8 mouse cellular contexts compared by ENCODE assay signal in genomic region chrX:7722691-7723090, GRCm38 (mm10). TPM values are rescaled to one million over a fixed set of nuclear protein-coding genes. Genes with fewer than 3 reads are reported as not detected.
A peak's percentile ranks its signal among the peaks of the same experiment; 100 is the strongest.
DNase-seq lines count a peak whose midpoint lies in the region; ATAC-seq and TF ChIP-seq lines count a peak whose summit lies in the region.

No protein-coding gene starts in this region.

- TF ChIP-seq CTCF in cerebellum, adult 2 months (IDR thresholded peaks at IDR 0.05; ENCODE audit: borderline replicate concordance, insufficient read depth, low read depth, low read length), result no peak
- no peak for TF ChIP-seq CTCF in testis, adult 2 months (IDR thresholded peaks at IDR 0.05; ENCODE audit: control insufficient read depth, insufficient read depth, insufficient replicate concordance, low read depth, low read length)

- no peak for ATAC-seq in limb, embryonic 13.5 days (ENCODE audit: low FRiP score, low read depth)
- no peak for ATAC-seq in stomach, embryonic 16.5 days (ENCODE audit: insufficient read depth, low FRiP score)

- no peak for DNase-seq in cerebellum, adult 2 months
- no peak for DNase-seq in cerebellum, adult 11 months
- DNase-seq in testis, postnatal 10 days (ENCODE audit: low spot score), result no peak
- DNase-seq in thymus, adult 18-20 months, result no peak
- DNase-seq in spleen, postnatal 4 days (ENCODE audit: low spot score in 2 of 2), result no peak

- peak overlapping the region; percentile 71 for H3K4me2 ChIP-seq in limb, embryonic 13.5 days (replicated peaks)
- peak overlapping the region; percentile 65 for H3K4me2 ChIP-seq in stomach, embryonic 16.5 days (ENCODE audit: low read depth, low read length)

- no peak overlapping the region for H3K27ac ChIP-seq in cerebellum, adult 2 months (ENCODE audit: insufficient read depth, low read length)
- no peak overlapping the region for H3K27ac ChIP-seq in testis, adult 2 months (ENCODE audit: control insufficient read depth, insufficient read depth, low read depth, low read length)
- H3K27ac ChIP-seq in limb, embryonic 13.5 days, result no peak overlapping the region
- no peak overlapping the region for H3K27ac ChIP-seq in stomach, embryonic 16.5 days (ENCODE audit: low read length)

- H3K4me3 ChIP-seq in cerebellum, adult 2 months (replicated peaks; ENCODE audit: insufficient read depth, low read depth, low read length), result peak overlapping the region; percentile 100
- peak overlapping the region; percentile 95; the same call in 1 of the 2 replicates for H3K4me3 ChIP-seq in testis, adult 2 months (ENCODE audit: control insufficient read depth, low read depth, low read length)
- peak overlapping the region; percentile 58 for H3K4me3 ChIP-seq in limb, embryonic 13.5 days
- H3K4me3 ChIP-seq in stomach, embryonic 16.5 days (replicated peaks; ENCODE audit: low read length), result peak overlapping the region; percentile 66

- peak overlapping the region; percentile 68 for H3K9ac ChIP-seq in limb, embryonic 13.5 days
- H3K9ac ChIP-seq in stomach, embryonic 16.5 days (ENCODE audit: low read length), result peak overlapping the region; percentile 77

- no peaks in the 10 kb centered on the region for H3K27me3 ChIP-seq in cerebellum, adult 2 months (ENCODE audit: control insufficient read depth, insufficient read depth, low read length)
- H3K27me3 ChIP-seq in testis, adult 2 months (ENCODE audit: control insufficient read depth, insufficient read depth, low read length), result no peaks in the 10 kb centered on the region
- no peaks in the 10 kb centered on the region for H3K27me3 ChIP-seq in limb, embryonic 13.5 days
- H3K27me3 ChIP-seq in stomach, embryonic 16.5 days (ENCODE audit: control insufficient read depth, insufficient read depth, low read length), result no peaks in the 10 kb centered on the region

- WGBS in cerebellum, adult 2 months, result 24% methylated on average over 4 of the region's 4 CpGs
- 24% methylated on average over 4 of the region's 4 CpGs for WGBS in limb, embryonic 13.5 days
- WGBS in stomach, embryonic 16.5 days, result 9% methylated on average over 4 of the region's 4 CpGs

- H3K4me1 ChIP-seq in cerebellum, adult 2 months (ENCODE audit: control insufficient read depth, insufficient read depth, low read length), result no peaks in the 10 kb centered on the region
- no peaks in the 10 kb centered on the region; the same call in 1 of the 2 replicates for H3K4me1 ChIP-seq in testis, adult 2 months (ENCODE audit: control insufficient read depth, insufficient read depth, low read length)
- no peaks in the 10 kb centered on the region for H3K4me1 ChIP-seq in limb, embryonic 13.5 days
- H3K4me1 ChIP-seq in stomach, embryonic 16.5 days (ENCODE audit: control insufficient read depth, insufficient read depth, low read length), result peaks cover 4% of the 10 kb centered on the region; the same call in 1 of the 2 replicates

- TF ChIP-seq POLR2A in cerebellum, adult 2 months (IDR thresholded peaks at IDR 0.05; ENCODE audit: borderline replicate concordance, insufficient read depth, low read length), result no peak
- TF ChIP-seq POLR2A in testis, adult 2 months (IDR thresholded peaks at IDR 0.05; ENCODE audit: control insufficient read depth, low read depth, low read length), result no peak

- no peaks in the 10 kb centered on the region for H3K36me3 ChIP-seq in testis, adult 2 months (ENCODE audit: control insufficient read depth, insufficient read depth, low read length)
- peaks cover 26% of the 10 kb centered on the region for H3K36me3 ChIP-seq in limb, embryonic 13.5 days
- no peaks in the 10 kb centered on the region; the same call in none of the 2 replicates for H3K36me3 ChIP-seq in stomach, embryonic 16.5 days (ENCODE audit: control insufficient read depth, insufficient read depth, low read length)

- no peaks in the 10 kb centered on the region for H3K9me3 ChIP-seq in limb, embryonic 13.5 days
- no peaks in the 10 kb centered on the region for H3K9me3 ChIP-seq in stomach, embryonic 16.5 days (replicated peaks; ENCODE audit: control insufficient read depth, low read length)

RNA-seq across cellular contexts. Expression of gene Gm45208, which starts 0.6 kb away (rescaled TPM):
- 0.54 TPM in 1 of 2 replicates, not detected in the other for polyA plus RNA-seq in cerebellum, adult 2 months (2012; rRNA removed)
- 0.32 and 0.40 TPM in 2 replicates for polyA plus RNA-seq in testis, adult 2 months (2012; rRNA removed)
- 0.48 and 0.78 TPM in 2 replicates for polyA plus RNA-seq in limb, embryonic 13.5 days (2015; fragmentation: Nextera tagmentation; extraction: Ambion mirVana)
- not detected in 2 replicates for polyA plus RNA-seq in stomach, embryonic 16.5 days (2015; fragmentation: Nextera tagmentation; extraction: Ambion mirVana)

RNA-seq across cellular contexts. Expression of gene Praf2, which starts 5.5 kb away (rescaled TPM):
- polyA plus RNA-seq in cerebellum, adult 2 months (2012; rRNA removed), result 166 and 179 TPM in 2 replicates
- polyA plus RNA-seq in testis, adult 2 months (2012; rRNA removed), result 1.5 and 2.8 TPM in 2 replicates
- 84.1 and 85.0 TPM in 2 replicates for polyA plus RNA-seq in limb, embryonic 13.5 days (2015; fragmentation: Nextera tagmentation; extraction: Ambion mirVana)
- polyA plus RNA-seq in stomach, embryonic 16.5 days (2015; fragmentation: Nextera tagmentation; extraction: Ambion mirVana), result 59.4 and 63.1 TPM in 2 replicates

RNA-seq across cellular contexts. Expression of gene Wdr45, which starts 8.6 kb away (rescaled TPM):
- polyA plus RNA-seq in cerebellum, adult 2 months (2012; rRNA removed), result 81.8 and 82.7 TPM in 2 replicates
- 8.0 and 9.4 TPM in 2 replicates for polyA plus RNA-seq in testis, adult 2 months (2012; rRNA removed)
- polyA plus RNA-seq in limb, embryonic 13.5 days (2015; fragmentation: Nextera tagmentation; extraction: Ambion mirVana), result 32.0 and 36.1 TPM in 2 replicates
- polyA plus RNA-seq in stomach, embryonic 16.5 days (2015; fragmentation: Nextera tagmentation; extraction: Ambion mirVana), result 36.5 and 36.7 TPM in 2 replicates

RNA-seq across cellular contexts. Expression of gene Gpkow, which starts 25.8 kb away (rescaled TPM):
- 30.5 and 33.1 TPM in 2 replicates for polyA plus RNA-seq in cerebellum, adult 2 months (2012; rRNA removed)
- polyA plus RNA-seq in testis, adult 2 months (2012; rRNA removed), result 3.8 and 4.0 TPM in 2 replicates
- 40.8 and 42.6 TPM in 2 replicates for polyA plus RNA-seq in limb, embryonic 13.5 days (2015; fragmentation: Nextera tagmentation; extraction: Ambion mirVana)
- polyA plus RNA-seq in stomach, embryonic 16.5 days (2015; fragmentation: Nextera tagmentation; extraction: Ambion mirVana), result 37.9 and 38.4 TPM in 2 replicates

RNA-seq across cellular contexts. Expression of gene Ccdc120, which starts 28.0 kb away (rescaled TPM):
- polyA plus RNA-seq in cerebellum, adult 2 months (2012; rRNA removed), result 68.3 and 82.6 TPM in 2 replicates
- polyA plus RNA-seq in testis, adult 2 months (2012; rRNA removed), result 1.8 and 3.2 TPM in 2 replicates
- polyA plus RNA-seq in limb, embryonic 13.5 days (2015; fragmentation: Nextera tagmentation; extraction: Ambion mirVana), result 17.5 and 22.1 TPM in 2 replicates
- polyA plus RNA-seq in stomach, embryonic 16.5 days (2015; fragmentation: Nextera tagmentation; extraction: Ambion mirVana), result 17.9 and 18.2 TPM in 2 replicates

Comparison
In these comparisons a context has a peak if more than half of its experiments do, and no peak if none do; other contexts are left out.
1. RNA of gene Praf2, which starts 5.5 kb away (polyA plus RNA-seq): 166 to 179 TPM in cerebellum, adult 2 months, 84.1 to 85.0 TPM in limb, embryonic 13.5 days and 59.4 to 63.1 TPM in stomach, embryonic 16.5 days; 1.5 to 2.8 TPM in testis, adult 2 months; every median in the first group is over 10 times any median in the second.
2. Peak in every context shown above with its lines, with median percentiles within 50 percentile points of each other: H3K4me3 ChIP-seq.